Mouse (Mus musculus) G1E (cell line): Measurements from ENCODE around the gene Sar1a. TPM values are rescaled to one million over a fixed set of nuclear protein-coding genes. Genes with fewer than 3 reads are reported as not detected.

Source experiments
- ATAC-seq: 2 replicates; pipeline ENCODE4 v1.8.0; 2016; ENCODE audit warnings: mild to moderate bottlenecking; ENCODE audit not compliant: insufficient number of reproducible peaks, poor library complexity, low FRiP score, severe bottlenecking; ENCODE audit errors: extremely low read depth
- DNase-seq: peaks from one replicate; pipeline ENCODE4 v3.0.0; 2012; ENCODE audit warnings: low spot score
- H3K27me3 ChIP-seq: 2 replicates; pipeline ENCODE4 v1.6.1; 2012; ENCODE audit warnings: mild to moderate bottlenecking, low read length, inconsistent platforms; ENCODE audit not compliant: insufficient read depth
- H3K36me3 ChIP-seq: replicated peaks from 2 replicates; pipeline ENCODE3; 2012; ENCODE audit warnings: mild to moderate bottlenecking, inconsistent platforms
- H3K4me1 ChIP-seq: 2 replicates; pipeline ENCODE4 v1.6.1; 2012; ENCODE audit warnings: low read depth, low read length, inconsistent platforms, mixed read lengths; ENCODE audit not compliant: insufficient read depth
- H3K4me3 ChIP-seq: 2 replicates; pipeline ENCODE4 v1.5.1; 2012; ENCODE audit warnings: low read depth, mild to moderate bottlenecking, inconsistent platforms, low read length, moderate library complexity, mixed read lengths
- H3K9me3 ChIP-seq: replicated peaks from 2 replicates; pipeline ENCODE4 v1.6.1; 2012; ENCODE audit warnings: inconsistent platforms
- CTCF ChIP-seq: IDR thresholded peaks from 2 replicates; pipeline ENCODE4 v1.5.1; 2012; ENCODE audit warnings: low read depth, low read length, inconsistent platforms, mixed read lengths
- GATA1 ChIP-seq: IDR thresholded peaks from 2 replicates; pipeline ENCODE4 v1.6.1; 2012; ENCODE audit warnings: borderline replicate concordance, low read length, inconsistent platforms, mixed read lengths
- GATA2 ChIP-seq: IDR thresholded peaks from 2 replicates; pipeline ENCODE4 v1.6.1; 2012; ENCODE audit warnings: low read depth, low read length, inconsistent platforms, borderline replicate concordance
- POLR2AphosphoS5 ChIP-seq: IDR thresholded peaks from 2 replicates; pipeline ENCODE4 v1.6.1; 2012; ENCODE audit warnings: low read depth, low read length, inconsistent platforms; ENCODE audit not compliant: insufficient replicate concordance
- TAL1 ChIP-seq: conservative IDR thresholded peaks from 2 replicates; pipeline ENCODE4 v1.6.1; 2012; ENCODE audit warnings: low read depth, low read length, inconsistent platforms, mixed read lengths
- polyA plus RNA-seq: library from polyadenylated mRNA; stranded (reverse); fragments of >175 nt; gene quantifications from 2 replicates; pipeline ENCODE4 v1.2.3, GENCODE M21; 2012
- total RNA-seq, 2 experiments: library from RNA; stranded (forward) in 1 of 2; stranded (reverse) in 1 of 2; fragments of 200-1000 nt in 1 of 2; fragments of >200 nt in 1 of 2; fragmentation: Nextera tagmentation in 1 of 2; gene quantifications; 2 replicates each; pipeline ENCODE4 v1.2.3; 2014 to 2017

The Sar1a gene
- total and polyA plus RNA-seq, 3 experiments, result 31.6 to 85.1 (median 83.0) TPM

GRCm38 (mm10) chr10:61714146-61714545 is 34.0 kb downstream of the Sar1a start:
- DNase-seq, result no peak
- Histone ChIP-seq H3K27me3 (peaks cover 13% of the 10 kb centered on the region), H3K4me3 (no peak overlapping the region), H3K36me3 (no peaks in the 10 kb centered on the region), H3K9me3 (no peaks in the 10 kb centered on the region), H3K4me1 (peaks cover 10% of the 10 kb centered on the region)
- no peak for ATAC-seq
- TF ChIP-seq TAL1, result no peak
- no peak for TF ChIP-seq GATA1
- no peak for TF ChIP-seq CTCF

DNA sequence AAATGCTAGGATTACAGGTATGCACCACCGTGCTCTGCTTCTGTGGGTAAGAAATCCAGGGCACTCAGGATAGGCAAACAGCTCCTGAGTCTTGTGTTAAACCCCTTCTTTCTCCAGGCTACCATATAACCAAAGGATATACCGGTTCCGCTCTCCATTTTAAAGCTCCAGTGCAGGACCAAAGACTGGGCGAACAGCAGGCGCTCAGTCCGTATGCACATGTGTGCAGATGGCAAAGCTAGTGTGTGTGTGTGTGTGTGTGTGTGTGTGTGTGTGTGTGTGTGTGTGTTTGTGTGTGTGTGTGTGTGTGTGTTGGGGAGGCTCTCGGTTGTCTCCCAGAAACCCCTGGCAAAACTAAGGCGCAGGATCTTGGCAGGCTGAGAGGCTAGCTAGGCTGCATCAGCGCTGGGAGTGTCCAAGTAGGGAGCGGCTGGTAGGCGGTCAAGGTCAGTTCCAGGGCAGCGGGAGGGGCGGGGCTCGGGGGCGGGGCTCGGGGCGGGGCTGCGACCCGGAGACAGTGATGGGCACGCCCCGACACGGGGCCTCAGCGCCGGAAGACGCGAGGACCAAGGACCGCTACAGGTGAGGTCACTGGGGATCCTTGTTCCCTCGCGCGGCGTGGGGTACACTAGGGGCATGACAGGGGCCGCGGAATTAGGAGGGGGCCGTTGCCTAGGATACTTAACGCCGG is 34.8 kb downstream of the Sar1a start, which contains the start of gene Aifm2:
Gene Aifm2, plus strand, starts transcription at position 493 of the 691 bp plus-strand sequence.
- ATAC-seq (peak; percentile 81), DNase-seq (peak; percentile 57)

GRCm38 (mm10) chr10:61715462-61715837 is 35.4 kb downstream of the Sar1a start:
- peaks cover 13% of the 10 kb centered on the region for H3K27me3 ChIP-seq
- TF ChIP-seq CTCF (no peak), POLR2AphosphoS5 (no peak), TAL1 (no peak), GATA2 (no peak), GATA1 (no peak)
- H3K4me3 ChIP-seq, result peak overlapping the region; percentile 73
- no peaks in the 10 kb centered on the region for H3K9me3 ChIP-seq
- ATAC-seq, result no peak
- H3K4me1 ChIP-seq, result peaks cover 10% of the 10 kb centered on the region
- no peak for DNase-seq
- H3K36me3 ChIP-seq, result no peaks in the 10 kb centered on the region

More for the DNA sequence above, 34.8 kb downstream of the Sar1a start, which contains the start of gene Aifm2:
- H3K4me1 ChIP-seq, result peaks cover 10% of the 10 kb centered on the region
- TF ChIP-seq POLR2AphosphoS5 (no peak), TAL1 (no peak), GATA2 (no peak), CTCF (no peak), GATA1 (no peak)
- peaks cover 13% of the 10 kb centered on the region for H3K27me3 ChIP-seq
- no peaks in the 10 kb centered on the region for H3K36me3 ChIP-seq
- H3K9me3 ChIP-seq, result no peaks in the 10 kb centered on the region
- peak within 1 kb of the TSS; percentile 73 for H3K4me3 ChIP-seq

GRCm38 (mm10) chr10:61715996-61716864 is 36.1 kb downstream of the Sar1a start:
- no peak for TF ChIP-seq GATA1
- no peak for TF ChIP-seq TAL1
- TF ChIP-seq GATA2, result no peak
- no peak for TF ChIP-seq POLR2AphosphoS5
- TF ChIP-seq CTCF, result no peak
- ATAC-seq (no peak), DNase-seq (no peak)
- Histone ChIP-seq H3K36me3 (no peaks in the 10 kb centered on the region), H3K27me3 (peaks cover 5% of the 10 kb centered on the region), H3K4me3 (no peak overlapping the region), H3K9me3 (no peaks in the 10 kb centered on the region), H3K4me1 (peaks cover 10% of the 10 kb centered on the region)

DNA sequence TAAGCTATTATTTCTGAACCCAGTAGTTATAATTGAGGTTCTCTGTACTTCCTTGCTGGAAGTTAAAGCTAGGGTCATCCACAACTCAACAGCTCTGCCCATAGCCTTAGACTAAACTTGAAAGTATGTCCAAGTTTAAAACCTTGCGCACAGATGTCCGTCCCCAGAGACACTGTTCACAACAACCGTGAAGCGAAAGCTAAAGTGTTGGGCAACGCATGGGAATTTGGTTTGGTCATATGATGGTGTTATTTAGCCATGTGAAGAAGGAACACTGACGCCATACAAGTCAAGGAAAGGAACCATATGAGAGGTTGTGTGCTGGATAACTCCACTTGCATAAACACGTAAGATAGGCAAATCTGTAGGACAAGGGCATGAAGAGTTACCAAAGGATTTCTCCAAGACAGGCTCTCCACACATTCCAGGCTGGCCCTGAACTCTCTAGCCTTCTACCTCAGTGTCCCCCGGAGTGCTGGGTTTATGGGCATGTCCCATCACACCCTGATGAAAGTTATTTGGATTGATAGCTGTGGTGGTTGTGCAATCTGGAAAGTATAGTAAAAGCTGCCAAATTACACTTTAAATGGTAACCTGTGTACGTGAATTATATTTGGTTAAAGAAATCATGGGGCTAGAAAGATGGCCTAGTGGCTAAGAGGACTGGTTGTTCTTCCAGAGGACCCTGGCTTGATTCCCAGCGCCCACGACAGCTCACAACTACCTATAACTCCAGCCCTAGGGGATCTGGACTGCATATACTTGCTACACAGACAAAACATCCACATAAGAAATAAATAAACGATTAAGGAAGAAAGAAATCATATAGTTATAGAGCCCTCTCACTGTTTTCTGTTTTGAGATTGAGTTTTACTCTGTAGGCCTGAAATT is 37.6 kb downstream of the Sar1a start:
- TF ChIP-seq GATA1 (no peak), POLR2AphosphoS5 (no peak), TAL1 (no peak)
- no peak overlapping the region for H3K4me3 ChIP-seq
- DNase-seq (no peak), ATAC-seq (no peak)
- no peaks in the 10 kb centered on the region for H3K9me3 ChIP-seq
- H3K27me3 ChIP-seq, result no peaks in the 10 kb centered on the region
- H3K36me3 ChIP-seq, result no peaks in the 10 kb centered on the region
- H3K4me1 ChIP-seq, result peaks cover 10% of the 10 kb centered on the region

DNA sequence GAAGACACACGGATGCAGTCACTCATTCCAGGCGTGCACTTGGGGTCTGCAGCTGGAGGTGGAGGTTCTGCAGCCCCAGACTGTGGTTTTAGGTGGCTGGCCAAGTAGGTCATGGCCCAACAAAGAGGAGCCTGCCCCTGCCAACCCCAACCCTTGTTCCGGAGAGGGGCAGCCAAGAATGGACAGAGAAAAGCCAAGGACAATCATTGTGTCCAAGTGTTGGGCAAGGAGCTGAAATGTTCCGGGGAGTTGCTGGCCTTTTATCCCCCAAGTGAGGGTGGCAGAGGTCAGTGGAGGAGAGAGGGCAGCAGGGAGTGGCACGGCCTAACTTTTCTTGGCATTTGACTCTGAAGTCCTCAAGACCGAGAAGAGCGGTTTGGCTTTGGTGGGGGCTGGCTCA is 40.2 kb downstream of the Sar1a start:
- no peak for ATAC-seq
- no peaks in the 10 kb centered on the region for H3K36me3 ChIP-seq
- DNase-seq, result no peak
- TF ChIP-seq GATA1 (no peak), POLR2AphosphoS5 (no peak), TAL1 (no peak), GATA2 (no peak), CTCF (no peak)
- no peaks in the 10 kb centered on the region for H3K27me3 ChIP-seq
- peaks cover 8% of the 10 kb centered on the region for H3K4me1 ChIP-seq
- H3K4me3 ChIP-seq, result no peak overlapping the region
- H3K9me3 ChIP-seq, result no peaks in the 10 kb centered on the region
